Mouse (Mus musculus): ENCODE data around the gene Elmo3.

- no peak for TF ChIP-seq CTCF (IDR thresholded peaks at IDR 0.05; ENCODE audit: low read depth, low read length)
- no peak for TF ChIP-seq POLR2A (IDR thresholded peaks at IDR 0.05; ENCODE audit: borderline replicate concordance, low read depth, low read length)
Observed at GRCm38 (mm10) chr8:105355179-105356024, 50.0 kb downstream of the Elmo3 start.

Measured in bone marrow macrophage, adult 2 months (primary cell).